Mouse (Mus musculus) kidney, postnatal 36 days (tissue): ENCODE results near the gene Dnajb3.
A peak's percentile ranks its signal among the peaks of the same experiment; 100 is the strongest.
"Not testable (repeated sequence)": the region's sequence is repeated elsewhere in the genome, so short reads cannot be mapped to it uniquely, and the experiment has no call there.

Source experiments
- DNase-seq, 2 experiments: peaks; one replicate each; pipeline ENCODE4 v3.0.0; 2021 to 2022; ENCODE audit warnings: mixed read lengths in 2 of 2

Gene Dnajb3

GRCm38 (mm10) chr1:88215466-88216380 lies 10.1 kb upstream of the Dnajb3 start:
- DNase-seq = no peak

GRCm38 (mm10) chr1:88214462-88214952 lies 8.9 kb upstream of the Dnajb3 start:
- DNase-seq = no peak

- DNase-seq = no peak
These were observed 8.3 kb upstream of the Dnajb3 start for GRCm38 (mm10) chr1:88213766-88214461.

GRCm38 (mm10) chr1:88213061-88213460 lies 7.5 kb upstream of the Dnajb3 start:
- DNase-seq = no peak

GRCm38 (mm10) chr1:88212341-88213045 lies 6.9 kb upstream of the Dnajb3 start:
- no peak for DNase-seq

- DNase-seq = peak; percentile 50 to 81
These were observed 6.2 kb upstream of the Dnajb3 start, which contains the start of gene Ugt1a1 for GRCm38 (mm10) chr1:88211812-88212211. Gene Ugt1a1, plus strand, starts transcription at chr1:88211959.

- DNase-seq = no peak
These were observed 1.4 kb upstream of the Dnajb3 start for GRCm38 (mm10) chr1:88206843-88207479.

GRCm38 (mm10) chr1:88200456-88200855 lies 5.1 kb downstream of the Dnajb3 start, which contains the start of gene Ugt1a2:
Gene Ugt1a2, plus strand, starts transcription at chr1:88200601.
- DNase-seq = peak; percentile 41 to 82

- no peak for DNase-seq
These were observed 5.6 kb downstream of the Dnajb3 start for GRCm38 (mm10) chr1:88199996-88200395.

GRCm38 (mm10) chr1:88197443-88197842 lies 8.1 kb downstream of the Dnajb3 start:
- peak in 1 of 2 experiments; percentile 45 for DNase-seq

- DNase-seq = peak; percentile 83 to 92
These were observed 9.9 kb downstream of the Dnajb3 start for GRCm38 (mm10) chr1:88195687-88196086.

GRCm38 (mm10) chr1:88192136-88192535 lies 13.4 kb downstream of the Dnajb3 start:
- DNase-seq = no peak

- no peak for DNase-seq
These were observed 19.2 kb downstream of the Dnajb3 start for GRCm38 (mm10) chr1:88186325-88186935.

GRCm38 (mm10) chr1:88179657-88180056 lies 25.9 kb downstream of the Dnajb3 start:
- DNase-seq = peak in 1 of 2 experiments; percentile 40

- DNase-seq = not testable (repeated sequence)
These were observed 33.4 kb downstream of the Dnajb3 start for GRCm38 (mm10) chr1:88172190-88172589.

- no peak for DNase-seq
These were observed 39.9 kb downstream of the Dnajb3 start, which contains the start of gene Ugt1a5 for GRCm38 (mm10) chr1:88165711-88166110. Gene Ugt1a5, plus strand, starts transcription at chr1:88166012.

GRCm38 (mm10) chr1:88158430-88158829 lies 47.2 kb downstream of the Dnajb3 start:
- no peak for DNase-seq
